Mouse (Mus musculus) thymus, postnatal 14 days (tissue): ENCODE data around the gene Fbxw14.
"Not testable (repeated sequence)": the region's sequence is repeated elsewhere in the genome, so short reads cannot be mapped to it uniquely, and the experiment has no call there.

ENCODE experiments used
- DNase-seq: peaks from one replicate; pipeline ENCODE4 v3.0.0; 2021

Gene Fbxw14

GRCm38 (mm10) chr9:109287576-109287975, at the start of gene Fbxw14:
Gene Fbxw14, minus strand, starts transcription at chr9:109287676.
- DNase-seq: not testable (repeated sequence)

DNA sequence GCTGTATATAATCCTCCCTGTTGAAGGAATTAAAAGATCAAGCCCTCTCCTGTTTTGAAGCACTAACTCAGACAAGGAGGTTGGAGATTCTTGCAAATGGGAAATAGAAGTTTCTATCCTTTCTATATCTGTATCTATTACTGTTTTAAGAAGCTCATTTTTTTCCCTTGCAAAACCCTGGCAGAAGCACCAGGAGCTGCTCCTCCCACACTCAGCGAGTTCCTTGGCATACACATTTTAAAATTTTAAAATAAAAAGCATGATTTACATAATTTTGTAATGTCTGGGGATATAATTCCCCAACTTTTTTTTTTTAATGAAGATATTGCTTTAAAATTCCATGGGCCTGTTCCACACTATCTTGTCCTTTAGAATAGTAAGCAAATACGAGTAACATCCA, 24.4 kb downstream of the Fbxw14 start:
- DNase-seq: no peak

- DNase-seq: no peak
Measured at GRCm38 (mm10) chr9:109234654-109235053, 52.8 kb downstream of the Fbxw14 start, which contains the start of gene Fbxw20. Gene Fbxw20, minus strand, starts transcription at chr9:109234754.
